Mouse (Mus musculus): Measurements from ENCODE around the gene Zmynd10. TPM values are rescaled to one million over a fixed set of nuclear protein-coding genes. Genes with fewer than 3 reads are reported as not detected.

The Zmynd10 gene
- total RNA-seq (2015), result not detected in 2 replicates
- not detected in 2 replicates for total RNA-seq (2017)

DNA sequence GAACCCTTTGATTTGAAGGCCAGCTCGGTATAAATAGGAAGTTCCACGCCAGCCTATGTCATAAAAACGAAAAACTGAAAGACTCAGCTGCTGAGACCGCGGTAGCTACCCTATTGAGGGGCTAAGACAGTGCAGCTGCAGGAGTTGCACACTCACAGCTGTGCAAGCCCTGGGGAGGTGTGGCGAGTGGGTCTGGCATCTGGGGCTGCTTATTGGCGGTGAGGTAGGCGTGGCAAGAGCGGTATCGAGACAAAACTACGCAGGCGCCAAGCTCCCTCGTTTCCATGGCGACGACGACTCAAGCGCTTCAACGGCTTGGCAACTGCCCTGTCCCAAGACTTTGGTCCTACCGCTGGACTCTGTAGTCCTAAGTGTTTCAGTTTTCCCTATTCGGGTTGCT lies at the start of gene Zmynd10:
Gene Zmynd10, plus strand, starts transcription at position 273 of the 400 bp plus-strand sequence.
- ATAC-seq (ENCODE audit: poor library complexity, severe bottlenecking), result peak; percentile 45

DNA sequence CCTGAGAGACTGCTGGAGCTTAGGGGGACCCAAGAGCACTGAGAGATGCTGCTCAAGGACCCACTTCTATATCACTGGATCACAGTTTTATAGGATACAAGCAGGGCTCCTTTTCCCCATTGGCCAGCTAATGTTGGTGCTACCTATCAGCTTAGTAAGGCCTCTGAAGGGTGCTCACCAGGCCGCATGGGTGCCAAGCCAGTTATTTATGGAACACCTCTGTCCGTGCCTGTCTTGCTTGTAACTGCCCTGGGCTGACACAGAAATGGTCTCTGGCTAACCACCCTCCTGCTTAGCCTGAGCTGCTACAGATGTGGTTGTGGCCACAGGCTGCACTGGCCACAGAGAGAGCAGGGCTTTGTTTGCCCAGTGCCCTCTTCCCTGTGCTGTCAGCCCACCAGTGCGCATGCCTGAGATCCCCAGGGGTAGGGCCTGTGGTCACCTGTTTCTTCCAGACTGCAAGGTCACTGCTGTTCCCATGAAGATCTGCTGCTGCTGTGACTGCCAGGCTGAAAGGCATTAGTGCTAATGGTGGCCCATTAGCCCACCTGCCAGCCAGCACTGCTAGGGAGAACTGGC lies 46.3 kb upstream of the Zmynd10 start:
- no peak for ATAC-seq (ENCODE audit: poor library complexity, severe bottlenecking)

DNA sequence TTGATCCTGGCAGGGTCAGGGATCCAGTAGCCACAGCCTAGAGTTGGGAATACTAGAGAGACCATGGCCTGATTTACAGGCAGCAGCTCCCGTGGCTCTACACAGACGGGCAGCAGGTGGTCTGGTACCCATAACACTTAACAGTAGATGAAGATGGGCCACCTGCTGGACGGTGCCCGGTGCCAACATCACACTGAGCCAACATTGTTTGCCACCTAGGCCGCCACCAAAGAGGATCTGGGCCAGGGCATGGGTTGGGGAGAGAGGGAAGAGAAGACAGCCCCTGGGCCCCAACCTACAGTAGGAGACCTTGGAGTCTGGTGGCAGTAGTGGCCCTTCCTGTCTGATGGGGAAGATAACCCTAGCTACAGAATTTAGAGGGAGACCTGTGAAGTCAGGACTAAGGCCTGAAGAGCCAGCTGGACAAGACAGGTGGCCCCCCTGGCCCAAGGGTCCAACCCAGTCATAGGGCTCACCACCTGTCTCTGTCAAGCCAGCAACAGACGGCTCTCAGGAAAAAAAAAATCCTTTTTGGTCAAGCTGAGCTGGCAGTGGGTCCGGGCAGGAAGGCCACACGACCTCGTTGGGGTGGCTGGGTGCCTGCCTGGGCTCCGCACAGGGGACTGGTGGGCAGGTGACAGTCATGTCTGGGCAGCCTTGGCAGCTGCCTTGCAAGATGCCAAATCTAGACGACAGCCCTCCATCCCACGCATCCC lies 44.8 kb upstream of the Zmynd10 start:
- ATAC-seq (ENCODE audit: poor library complexity, severe bottlenecking), result no peak

DNA sequence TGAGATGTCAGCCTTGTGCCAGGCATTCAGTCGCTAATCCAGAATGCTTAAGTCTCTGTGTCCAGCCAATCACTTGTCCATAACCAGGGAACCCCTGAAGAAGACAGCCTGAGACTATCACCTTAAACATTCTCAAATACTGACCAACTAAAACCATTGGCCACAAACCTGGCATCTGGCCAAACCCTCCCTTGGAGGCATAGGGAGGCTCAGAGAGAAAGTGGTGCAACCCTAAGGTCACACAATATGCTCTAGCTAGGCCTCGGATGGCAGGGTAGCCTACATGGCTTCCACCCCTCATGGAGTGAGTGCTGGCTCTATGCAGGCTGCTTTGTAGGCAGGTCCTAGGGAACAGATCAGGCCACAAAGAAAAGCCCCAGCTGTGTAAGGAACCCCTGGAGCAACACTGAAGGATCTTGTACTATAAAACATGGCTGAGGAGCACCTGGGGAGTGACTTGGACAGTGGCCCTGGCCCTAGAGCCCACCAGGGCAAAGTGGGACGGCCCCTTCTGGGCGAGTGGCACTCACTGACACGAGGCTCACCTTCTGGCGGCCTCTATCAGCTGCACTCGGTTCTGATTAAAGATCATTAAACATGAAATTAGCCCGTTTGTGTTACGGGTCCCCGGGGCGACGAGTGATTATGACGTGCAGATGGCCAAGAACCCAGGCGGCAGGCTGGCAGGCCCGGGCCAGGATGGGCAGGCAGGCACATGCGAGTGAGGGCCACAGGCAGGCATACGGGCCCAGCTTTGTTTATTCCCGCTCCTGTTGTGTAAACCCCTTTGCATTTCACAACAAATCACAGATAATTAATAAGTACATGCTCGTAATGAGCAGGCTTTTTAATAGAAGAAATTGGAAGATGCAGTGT lies 42.2 kb upstream of the Zmynd10 start:
- ATAC-seq (ENCODE audit: poor library complexity, severe bottlenecking), result no peak

DNA sequence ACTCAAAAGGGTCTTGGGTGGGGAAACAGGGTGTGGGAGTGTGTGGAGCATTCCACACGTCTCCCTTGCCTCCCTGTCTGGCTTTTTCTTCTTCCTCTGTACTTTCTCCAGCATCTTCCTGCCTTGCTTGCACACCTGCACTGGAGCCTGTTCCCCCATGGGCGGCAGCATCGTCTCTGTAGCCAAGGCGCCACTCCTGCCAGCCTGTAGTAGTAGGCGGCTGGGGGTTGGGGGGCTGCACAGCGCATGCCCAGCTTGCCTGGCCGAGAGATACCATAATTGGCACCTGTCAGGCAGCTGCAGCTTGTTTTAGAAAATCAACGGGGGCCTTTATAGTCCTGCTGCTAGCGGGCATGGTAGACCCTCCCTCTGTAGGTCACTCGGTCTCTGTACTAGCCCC lies 38.8 kb upstream of the Zmynd10 start:
- ATAC-seq (ENCODE audit: poor library complexity, severe bottlenecking), result no peak

DNA sequence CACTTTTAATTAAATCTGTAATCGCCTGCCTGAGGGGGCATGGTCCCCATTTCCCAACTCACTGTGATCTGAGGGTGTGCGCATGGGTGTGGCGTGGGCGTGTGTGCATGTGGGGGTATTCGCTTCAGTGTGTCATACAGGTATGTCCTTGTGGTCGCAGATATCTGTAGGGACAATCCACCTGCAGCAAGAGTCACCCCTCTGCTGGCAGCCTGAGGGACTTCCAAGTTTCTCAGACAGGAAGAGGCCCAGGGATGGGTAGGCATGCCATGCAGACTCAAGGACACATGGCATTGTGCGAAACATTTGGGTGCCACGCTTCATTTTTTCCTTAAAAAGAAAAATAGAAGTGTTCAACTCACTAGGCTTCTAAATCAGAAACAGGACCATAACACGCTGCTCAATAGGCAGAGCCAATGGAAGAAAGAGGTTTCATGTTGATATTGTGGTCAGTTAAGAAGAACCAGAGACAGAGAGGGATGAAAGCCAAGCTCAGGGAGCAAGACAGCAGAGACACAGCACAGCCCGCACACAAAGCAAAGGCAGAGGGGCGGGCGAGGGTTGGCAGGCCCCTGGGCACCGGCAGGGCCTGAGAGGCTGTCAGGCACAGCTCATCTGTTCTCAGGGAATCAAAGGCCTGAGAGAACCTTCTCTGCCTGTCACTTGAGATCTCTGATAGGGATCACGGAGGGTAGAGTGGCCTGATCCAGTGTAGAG lies 36.6 kb upstream of the Zmynd10 start:
- no peak for ATAC-seq (ENCODE audit: poor library complexity, severe bottlenecking)

DNA sequence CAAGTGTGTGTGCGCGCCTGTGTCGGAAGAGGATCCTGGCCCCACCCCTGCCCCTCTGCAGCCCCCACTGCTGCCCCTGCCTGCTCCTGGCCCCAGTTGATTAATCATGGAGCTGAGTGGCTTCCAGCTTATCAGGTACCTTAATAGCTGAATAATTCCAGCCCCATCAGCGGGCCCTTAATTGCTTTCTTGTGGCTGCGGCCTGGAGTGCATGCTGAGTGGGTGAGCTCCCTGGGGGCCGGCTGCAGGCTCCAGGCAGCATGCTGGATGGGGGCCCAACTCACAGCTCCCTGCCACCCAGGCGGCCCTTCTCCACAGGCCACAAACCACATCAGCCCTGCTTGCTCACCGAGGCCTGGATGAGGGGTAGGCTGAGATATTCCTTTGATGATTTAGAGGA lies 35.7 kb upstream of the Zmynd10 start:
- no peak for ATAC-seq (ENCODE audit: poor library complexity, severe bottlenecking)

DNA sequence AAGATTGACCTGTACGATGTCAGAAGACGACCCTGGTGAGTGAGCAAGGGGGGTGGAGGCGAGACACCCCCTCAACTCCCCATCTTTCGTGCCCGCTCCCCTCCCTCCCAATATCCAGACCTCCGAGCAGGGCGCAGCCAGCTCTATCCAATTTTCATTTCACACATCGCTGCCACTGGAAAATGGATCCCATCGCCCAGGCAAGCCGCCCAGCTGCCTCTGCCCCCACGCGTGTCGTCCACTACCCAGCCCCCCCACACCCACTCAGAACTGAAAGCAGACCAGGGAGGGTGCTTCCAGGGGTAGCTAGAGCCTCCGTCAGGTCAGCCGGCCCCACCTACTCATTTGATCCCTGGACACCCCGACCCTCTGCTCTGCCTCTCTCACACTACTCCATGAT lies 34.8 kb upstream of the Zmynd10 start:
- no peak for ATAC-seq (ENCODE audit: poor library complexity, severe bottlenecking)

DNA sequence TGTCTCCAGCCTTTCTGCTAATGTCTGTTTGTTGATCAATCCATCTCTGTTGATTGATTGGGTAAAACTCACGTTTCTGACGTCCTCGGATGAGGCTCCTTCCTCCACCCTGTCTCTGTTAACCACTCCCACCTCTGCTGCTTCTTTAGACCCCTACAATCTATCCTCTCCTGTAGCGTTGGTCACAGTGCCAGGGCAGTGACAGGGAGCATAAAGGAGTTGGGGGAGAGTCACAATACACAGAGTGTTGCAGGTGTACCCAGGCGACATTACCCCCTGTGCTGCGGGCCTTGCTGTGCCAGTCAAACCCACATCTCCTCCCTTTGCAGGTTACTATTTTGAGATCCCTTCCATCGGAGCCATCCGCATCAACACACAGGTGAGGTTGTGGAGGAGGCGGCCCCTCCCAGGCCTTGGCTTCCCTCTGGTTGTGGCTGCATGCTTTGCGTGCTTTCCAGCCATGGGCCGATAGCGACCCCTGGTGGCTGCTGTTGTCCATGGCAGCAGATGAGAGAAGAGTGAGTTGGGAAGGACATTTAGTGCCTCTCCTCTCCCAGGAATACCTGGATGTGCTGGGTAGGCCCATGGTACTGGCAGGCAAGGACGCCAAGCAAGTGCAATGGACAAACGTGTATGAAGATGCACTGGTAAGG lies 32.7 kb upstream of the Zmynd10 start:
- peak; percentile 93 for ATAC-seq (ENCODE audit: poor library complexity, severe bottlenecking)

DNA sequence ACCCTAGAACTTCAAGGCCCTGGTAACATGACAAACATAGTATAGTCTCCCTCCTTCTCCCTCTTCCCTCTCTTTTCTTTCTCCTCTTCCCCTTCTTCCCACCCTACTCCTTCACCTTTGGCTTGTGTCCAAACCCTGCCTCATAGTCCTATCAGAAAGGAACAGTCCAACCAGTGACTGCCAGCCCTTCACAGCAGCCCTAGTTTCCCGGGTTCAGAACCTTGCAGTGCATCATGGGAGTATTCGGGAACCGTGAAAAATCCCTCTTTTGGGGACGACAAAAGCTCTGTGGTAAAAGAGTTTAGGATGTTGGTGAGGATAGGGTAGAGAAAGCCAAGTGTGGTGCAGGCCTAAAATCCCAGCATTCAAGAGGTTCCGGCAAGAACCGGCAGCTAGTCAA lies 26.8 kb upstream of the Zmynd10 start:
- ATAC-seq (ENCODE audit: poor library complexity, severe bottlenecking), result no peak

DNA sequence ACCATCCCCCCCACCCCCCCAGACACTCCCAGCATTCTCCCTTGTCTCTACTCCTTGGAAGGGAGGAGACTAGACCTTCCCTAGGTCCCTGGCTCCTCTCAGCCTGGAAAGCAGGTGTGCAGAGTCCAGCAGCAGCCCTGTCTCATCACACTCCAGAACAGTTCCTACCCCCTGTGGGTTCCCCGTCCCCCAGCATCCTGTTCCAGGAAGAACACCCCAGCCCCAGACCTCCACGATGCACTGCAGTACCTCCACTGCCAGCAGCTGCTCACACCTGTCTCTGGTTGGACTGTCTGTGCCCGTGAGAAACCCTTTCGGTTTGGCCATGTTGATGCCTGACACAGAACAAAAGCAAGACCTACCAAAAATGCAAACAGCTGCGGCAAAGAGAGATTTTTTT lies 25.9 kb upstream of the Zmynd10 start:
- no peak for ATAC-seq (ENCODE audit: poor library complexity, severe bottlenecking)

DNA sequence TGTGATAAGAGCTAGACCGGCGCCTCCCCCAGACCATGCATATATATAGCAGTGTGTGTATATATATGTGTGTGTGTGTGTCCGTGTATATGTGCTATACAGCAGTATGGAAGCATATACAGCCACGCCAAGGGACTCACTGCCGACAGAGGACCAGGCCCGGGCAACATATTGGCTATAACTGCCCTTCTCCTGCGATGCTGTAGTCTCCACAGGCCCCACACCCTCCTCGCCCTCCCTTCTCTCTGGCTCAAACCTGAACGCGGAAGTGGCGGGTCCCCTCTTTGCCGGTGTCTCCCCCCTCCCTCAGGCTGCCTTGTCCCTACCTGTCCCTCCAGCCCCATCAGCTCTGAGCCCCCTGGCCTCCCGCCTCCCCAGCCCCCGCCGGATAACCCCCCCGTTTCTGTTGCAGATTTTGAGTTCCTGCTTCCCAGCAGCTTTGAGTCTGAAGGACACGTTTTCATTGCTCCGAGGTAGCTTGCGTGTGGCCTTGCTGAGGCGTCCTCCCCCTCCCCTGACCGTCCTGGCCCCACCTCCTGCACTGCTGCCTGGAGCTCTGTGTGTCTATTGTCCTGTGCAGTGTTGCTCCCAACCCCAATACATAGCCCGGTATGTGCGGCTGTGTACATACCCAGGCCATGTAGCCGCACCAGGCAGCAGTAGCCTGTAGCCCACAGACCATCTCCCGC lies 25.2 kb upstream of the Zmynd10 start:
- ATAC-seq (ENCODE audit: poor library complexity, severe bottlenecking), result peak; percentile 48

DNA sequence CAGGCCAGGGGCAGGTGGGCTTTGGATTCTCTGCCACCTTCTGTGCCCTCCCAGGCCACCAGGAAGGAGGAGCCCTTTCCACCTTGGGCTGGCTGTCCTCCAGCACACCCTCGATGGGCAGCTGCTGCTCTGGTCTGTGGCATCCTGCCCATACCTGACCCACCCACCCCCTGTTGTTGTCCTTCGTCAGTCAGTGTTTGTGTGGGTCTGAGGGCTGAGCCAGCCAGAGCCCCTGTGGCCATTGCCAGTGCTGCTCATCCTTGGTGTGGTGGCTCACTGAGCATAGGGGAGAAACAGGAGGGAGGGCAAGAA lies 24.7 kb upstream of the Zmynd10 start:
- no peak for ATAC-seq (ENCODE audit: poor library complexity, severe bottlenecking)

DNA sequence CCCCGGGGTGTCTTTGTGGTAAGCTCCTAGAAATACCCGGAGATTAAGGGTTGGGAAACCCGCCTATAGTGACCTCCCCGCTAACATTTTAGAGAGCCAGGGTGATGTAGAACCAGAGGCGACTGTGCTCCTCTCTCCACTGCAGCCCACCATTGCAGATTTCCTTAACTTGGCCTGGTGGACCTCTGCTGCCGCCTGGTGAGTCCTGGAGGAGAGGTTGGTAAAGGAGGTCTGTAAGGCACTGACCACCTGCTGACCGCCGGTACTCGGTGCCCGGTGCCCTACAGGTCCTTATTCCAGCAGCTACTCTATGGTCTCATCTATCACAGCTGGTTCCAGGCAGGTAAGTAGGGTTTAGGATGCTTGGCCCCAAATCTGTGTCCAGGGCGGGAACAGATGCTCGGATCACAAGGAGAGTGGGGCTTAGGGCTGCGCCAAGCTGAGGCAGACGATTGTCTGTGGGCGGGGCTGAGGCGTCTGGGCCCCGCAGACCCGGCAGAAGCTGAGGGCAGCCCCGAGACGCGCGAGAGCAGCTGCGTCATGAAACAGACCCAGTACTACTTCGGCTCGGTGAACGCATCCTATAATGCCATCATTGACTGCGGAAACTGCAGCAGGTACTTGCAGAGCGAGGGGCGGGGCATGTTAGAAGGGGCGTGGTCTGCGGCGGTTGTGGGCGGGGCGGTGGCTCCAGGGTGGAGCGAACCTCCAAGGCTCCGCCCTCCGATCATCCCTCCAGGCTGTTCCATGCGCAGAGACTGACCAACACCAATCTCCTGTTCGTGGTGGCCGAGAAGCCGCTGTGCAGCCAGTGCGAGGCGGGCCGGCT lies 20.7 kb upstream of the Zmynd10 start:
- peak; percentile 65 for ATAC-seq (ENCODE audit: poor library complexity, severe bottlenecking)

DNA sequence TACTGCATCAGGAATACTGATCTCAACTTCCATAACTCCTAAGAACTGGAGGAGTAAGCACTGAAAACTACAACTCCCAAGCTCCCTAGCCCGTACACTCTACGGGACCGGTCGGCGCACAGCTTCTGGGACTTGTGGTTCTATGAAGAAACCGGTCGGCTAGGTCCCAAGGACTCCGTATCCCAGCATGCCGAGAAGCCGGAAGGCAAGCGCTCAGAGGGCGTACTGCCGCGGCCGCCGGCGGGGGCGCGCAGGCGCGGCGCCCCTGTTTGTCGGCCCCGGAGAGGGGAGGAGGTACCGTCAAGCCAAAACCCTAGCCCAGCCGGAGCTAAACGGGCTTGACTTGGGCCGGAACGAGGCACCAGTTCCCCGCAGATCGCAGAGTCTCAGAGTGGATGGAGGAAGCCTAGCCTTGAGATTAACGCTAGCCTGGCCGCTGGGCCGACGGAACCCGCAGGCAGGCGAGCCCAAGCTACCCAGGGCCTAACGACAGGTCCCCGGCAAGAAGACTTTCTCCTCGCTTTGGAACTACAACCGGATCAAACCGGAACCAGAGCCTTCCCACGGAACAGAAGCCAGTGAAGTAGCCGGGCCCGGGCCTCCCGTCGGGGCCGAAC lies 13.2 kb upstream of the Zmynd10 start, which contains the start of gene Tmem115:
Gene Tmem115, plus strand, starts transcription at position 155 of the 617 bp plus-strand sequence.
- peak; percentile 95 for ATAC-seq (ENCODE audit: poor library complexity, severe bottlenecking)

DNA sequence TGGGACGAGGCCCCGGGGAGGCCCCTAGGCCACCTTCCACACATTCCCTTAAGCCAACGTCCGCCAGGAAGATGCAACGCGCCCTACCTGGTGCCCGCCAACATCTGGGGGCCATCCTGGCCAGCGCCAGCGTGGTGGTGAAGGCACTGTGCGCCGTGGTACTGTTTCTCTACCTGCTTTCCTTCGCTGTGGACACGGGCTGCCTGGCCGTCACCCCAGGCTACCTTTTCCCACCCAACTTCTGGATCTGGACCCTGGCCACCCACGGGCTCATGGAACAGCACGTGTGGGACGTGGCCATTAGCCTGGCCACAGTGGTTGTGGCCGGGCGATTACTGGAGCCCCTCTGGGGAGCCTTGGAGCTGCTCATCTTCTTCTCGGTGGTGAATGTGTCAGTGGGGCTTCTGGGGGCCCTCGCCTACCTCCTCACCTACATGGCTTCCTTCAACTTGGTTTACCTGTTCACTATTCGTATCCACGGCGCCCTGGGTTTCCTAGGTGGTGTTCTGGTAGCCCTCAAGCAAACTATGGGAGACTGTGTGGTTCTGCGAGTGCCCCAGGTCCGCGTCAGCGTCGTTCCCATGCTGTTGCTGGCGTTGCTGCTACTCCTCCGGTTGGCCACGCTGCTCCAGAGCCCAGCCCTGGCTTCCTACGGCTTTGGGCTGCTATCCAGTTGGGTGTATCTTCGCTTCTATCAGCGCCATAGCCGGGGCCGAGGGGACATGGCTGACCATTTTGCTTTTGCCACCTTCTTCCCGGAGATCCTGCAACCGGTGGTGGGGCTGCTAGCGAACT lies 12.5 kb upstream of the Zmynd10 start:
- peak; percentile 8 for ATAC-seq (ENCODE audit: poor library complexity, severe bottlenecking)

DNA sequence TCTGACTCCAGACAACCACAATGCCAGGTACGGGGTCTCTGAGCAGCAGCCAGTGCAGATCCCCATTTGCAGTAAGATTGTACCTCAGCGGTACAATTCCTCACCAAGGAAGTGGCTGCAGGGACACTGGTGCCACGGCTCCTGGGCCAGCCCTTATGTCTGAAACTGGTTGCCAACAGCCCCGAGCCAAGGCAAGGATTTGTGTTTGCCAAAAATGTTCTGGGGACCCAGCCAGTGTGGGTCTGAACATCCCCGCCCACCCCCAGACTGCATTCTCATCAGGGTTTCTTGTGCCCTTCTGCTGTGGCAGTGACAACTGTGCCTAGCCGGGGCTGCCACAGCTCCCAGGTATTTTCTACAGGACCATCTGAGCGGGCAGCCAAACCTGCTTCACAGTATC lies 8.9 kb upstream of the Zmynd10 start:
- no peak for ATAC-seq (ENCODE audit: poor library complexity, severe bottlenecking)

DNA sequence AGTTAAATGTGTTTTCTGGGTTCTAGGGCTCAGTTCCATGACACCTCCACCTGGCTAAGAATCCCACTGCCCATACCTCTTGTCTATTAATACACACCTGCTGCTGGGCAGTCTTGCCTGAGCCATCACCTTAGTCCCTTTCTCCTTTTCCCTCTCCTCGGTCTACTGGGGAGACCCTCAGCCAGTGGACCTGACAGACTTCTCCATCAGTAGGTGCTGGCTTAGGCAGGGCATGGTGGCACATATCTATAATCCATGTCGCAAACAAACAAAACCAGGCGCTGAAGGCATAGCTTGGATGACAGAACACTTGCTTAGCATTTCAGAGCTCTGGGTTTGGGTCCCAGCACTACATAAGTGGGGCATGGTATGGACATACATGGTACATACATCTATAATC lies 8.4 kb upstream of the Zmynd10 start:
- ATAC-seq (ENCODE audit: poor library complexity, severe bottlenecking), result no peak
